Mouse (Mus musculus) gastrocnemius, postnatal 36 days (tissue): ENCODE results near the gene Shank2. TPM values are rescaled to one million over a fixed set of nuclear protein-coding genes. Genes with fewer than 3 reads are reported as not detected.

Source experiments
- DNase-seq, 2 experiments: peaks; one replicate each; pipeline ENCODE4 v3.0.0; 2022
- intact Hi-C: fragments of 180-260 bp; cut with DNase I; formaldehyde crosslinking; loops from one replicate; pipeline ENCODE4 v1.15.1; 2025
- total RNA-seq, 2 experiments: library from RNA; stranded (reverse); gene quantifications; 2 replicates each; pipeline ENCODE4 v1.2.3; 2021

Shank2 gene
- total RNA-seq, 2 experiments from 2014 or later: 0.05 to 0.18 TPM

GRCm38 (mm10) chr7:144307853-144308409 lies 306.2 kb downstream of the Shank2 start:
- no peak for DNase-seq
- intact Hi-C loops: no loop called here

- intact Hi-C loops: no loop called here
- DNase-seq: no peak
These were observed 312.8 kb downstream of the Shank2 start for GRCm38 (mm10) chr7:144314438-144315105.

GRCm38 (mm10) chr7:144316224-144316623 lies 314.5 kb downstream of the Shank2 start:
- no peak for DNase-seq
- intact Hi-C loops: no loop called here

GRCm38 (mm10) chr7:144316797-144317196 lies 315.1 kb downstream of the Shank2 start:
- intact Hi-C loops: no loop called here
- no peak for DNase-seq

GRCm38 (mm10) chr7:144324077-144324476 lies 322.3 kb downstream of the Shank2 start:
- intact Hi-C loops: no loop called here
- no peak for DNase-seq

- DNase-seq: no peak
- intact Hi-C loops: no loop called here
These were observed 323.1 kb downstream of the Shank2 start for GRCm38 (mm10) chr7:144324861-144325260.

- no peak for DNase-seq
- intact Hi-C loops: no loop called here
These were observed 323.9 kb downstream of the Shank2 start for GRCm38 (mm10) chr7:144325603-144326002.

GRCm38 (mm10) chr7:144329403-144329890 lies 327.7 kb downstream of the Shank2 start:
- no peak for DNase-seq
- intact Hi-C loops: no loop called here

GRCm38 (mm10) chr7:144336626-144337025 lies 334.9 kb downstream of the Shank2 start:
- DNase-seq: no peak
- intact Hi-C loops: no loop called here

- DNase-seq: no peak
- intact Hi-C loops: no loop called here
These were observed 337.0 kb downstream of the Shank2 start for GRCm38 (mm10) chr7:144338694-144339093.

- intact Hi-C loops: no loop called here
- DNase-seq: no peak
These were observed 338.6 kb downstream of the Shank2 start for GRCm38 (mm10) chr7:144340376-144340775.

- intact Hi-C loops: no loop called here
These were observed 364.4 kb downstream of the Shank2 start for GRCm38 (mm10) chr7:144366133-144366532.

GRCm38 (mm10) chr7:144373059-144373458 lies 371.3 kb downstream of the Shank2 start:
- intact Hi-C loops: no loop called here
- no peak for DNase-seq

More at GRCm38 (mm10) chr7:144366133-144366532, 364.4 kb downstream of the Shank2 start:
- no peak for DNase-seq

- intact Hi-C loops: no loop called here
- DNase-seq: no peak
These were observed 373.8 kb downstream of the Shank2 start for GRCm38 (mm10) chr7:144375483-144375882.

GRCm38 (mm10) chr7:144378254-144378653 lies 376.5 kb downstream of the Shank2 start:
- intact Hi-C loops: no loop called here
- DNase-seq: no peak

GRCm38 (mm10) chr7:144379243-144379884 lies 377.6 kb downstream of the Shank2 start:
- intact Hi-C loops: no loop called here
- no peak for DNase-seq

GRCm38 (mm10) chr7:144381588-144381987 lies 379.9 kb downstream of the Shank2 start:
- DNase-seq: no peak
- intact Hi-C loops: no loop called here

- intact Hi-C loops: no loop called here
- DNase-seq: no peak
These were observed 385.8 kb downstream of the Shank2 start for GRCm38 (mm10) chr7:144387537-144387936.

- intact Hi-C loops: no loop called here
- DNase-seq: no peak
These were observed 388.0 kb downstream of the Shank2 start for GRCm38 (mm10) chr7:144389704-144390103.

- intact Hi-C loops: no loop called here
- no peak for DNase-seq
These were observed 388.9 kb downstream of the Shank2 start for GRCm38 (mm10) chr7:144390676-144391075.

GRCm38 (mm10) chr7:144391727-144392126 lies 390.0 kb downstream of the Shank2 start:
- intact Hi-C loops: no loop called here
- DNase-seq: no peak

GRCm38 (mm10) chr7:144402492-144402891 lies 400.8 kb downstream of the Shank2 start:
- intact Hi-C loops: no loop called here
- no peak for DNase-seq
